Mouse (Mus musculus) hindbrain, embryonic 13.5 days (tissue): ENCODE measurements around the gene Dmp1. TPM values are rescaled to one million over a fixed set of nuclear protein-coding genes. Genes with fewer than 3 reads are reported as not detected.

Experiments
- ATAC-seq: fragments of 200-750 bp; cut with Nextera tagmentation; 2 replicates; pipeline ENCODE4 v1.8.0; 2017; ENCODE audit warnings: moderate TSS enrichment; ENCODE audit not compliant: low FRiP score
- H3K27ac ChIP-seq: fragments of 300-500 bp; sonication (generic); 2 replicates; pipeline ENCODE4 v1.5.1; 2015; ENCODE audit warnings: inconsistent platforms, mild to moderate bottlenecking, moderate library complexity
- H3K27me3 ChIP-seq: fragments of 300-500 bp; sonication (generic); 2 replicates; pipeline ENCODE4 v1.6.1; 2015; ENCODE audit warnings: mild to moderate bottlenecking, inconsistent platforms
- H3K36me3 ChIP-seq: fragments of 300-500 bp; sonication (generic); 2 replicates; pipeline ENCODE4 v1.6.1; 2015; ENCODE audit warnings: mild to moderate bottlenecking, inconsistent platforms
- H3K4me1 ChIP-seq: fragments of 300-500 bp; sonication (generic); replicated peaks from 2 replicates; pipeline ENCODE4 v1.6.1; 2015; ENCODE audit warnings: inconsistent platforms
- H3K4me2 ChIP-seq: fragments of 300-500 bp; sonication (generic); 2 replicates; pipeline ENCODE4 v1.6.1; 2015; ENCODE audit warnings: inconsistent platforms, mild to moderate bottlenecking, moderate library complexity
- H3K4me3 ChIP-seq: fragments of 300-500 bp; sonication (generic); 2 replicates; pipeline ENCODE4 v1.5.1; 2015; ENCODE audit warnings: mild to moderate bottlenecking, inconsistent platforms
- H3K9ac ChIP-seq: fragments of 300-500 bp; sonication (generic); 2 replicates; pipeline ENCODE4 v1.6.1; 2015; ENCODE audit warnings: mild to moderate bottlenecking, inconsistent platforms
- H3K9me3 ChIP-seq: fragments of 300-500 bp; sonication (generic); 2 replicates; pipeline ENCODE4 v1.6.1; 2016; ENCODE audit warnings: inconsistent platforms
- WGBS: fragments of 180-500 bp; shearing (Covaris S2); methylation state at CpG from one replicate; pipeline ENCODE4 v1.1.7; 2015; 5-methylcytosine and 5-hydroxymethylcytosine counted together
- polyA plus RNA-seq: library from polyadenylated mRNA; unstranded; fragments of >200 nt; fragmentation: Nextera tagmentation; extraction: Ambion mirVana; gene quantifications from 2 replicates; pipeline ENCODE4 v1.2.1, GENCODE M21; 2015

Gene Dmp1
- polyA plus RNA-seq, 1 experiment from 2014 or later = 0.47 TPM

DNA sequence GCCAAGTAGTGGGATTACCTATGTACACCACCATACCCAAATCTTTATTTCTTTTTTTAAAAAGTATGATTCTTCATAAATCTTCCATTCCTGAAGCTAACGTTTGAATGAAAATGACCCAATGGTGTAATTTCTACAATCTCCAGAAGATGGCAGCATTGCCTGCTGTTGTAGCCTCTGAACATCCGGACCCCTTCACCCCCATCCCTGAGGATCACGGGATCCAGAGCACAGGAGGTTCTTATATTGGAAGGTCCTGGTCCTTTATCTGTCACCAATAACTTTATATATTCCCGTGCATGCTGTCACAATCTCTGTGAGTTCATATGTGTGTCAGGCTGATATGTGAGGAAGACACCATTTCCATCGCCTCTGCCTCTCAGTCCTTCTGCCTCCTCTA is 16.5 kb downstream of the Dmp1 start:
- Histone ChIP-seq H3K27me3 (no peaks in the 10 kb centered on the region), H3K9ac (no peak overlapping the region), H3K27ac (no peak overlapping the region), H3K4me1 (no peaks in the 10 kb centered on the region), H3K4me3 (no peak overlapping the region), H3K36me3 (no peaks in the 10 kb centered on the region), H3K4me2 (no peak overlapping the region), H3K9me3 (no peaks in the 10 kb centered on the region)
- 33% methylated on average over 5 of the region's 5 CpGs for whole genome bisulfite sequencing
- 0 out of 2 replicates have a peak, but pooled peaks have one; percentile 54 for ATAC-seq

DNA sequence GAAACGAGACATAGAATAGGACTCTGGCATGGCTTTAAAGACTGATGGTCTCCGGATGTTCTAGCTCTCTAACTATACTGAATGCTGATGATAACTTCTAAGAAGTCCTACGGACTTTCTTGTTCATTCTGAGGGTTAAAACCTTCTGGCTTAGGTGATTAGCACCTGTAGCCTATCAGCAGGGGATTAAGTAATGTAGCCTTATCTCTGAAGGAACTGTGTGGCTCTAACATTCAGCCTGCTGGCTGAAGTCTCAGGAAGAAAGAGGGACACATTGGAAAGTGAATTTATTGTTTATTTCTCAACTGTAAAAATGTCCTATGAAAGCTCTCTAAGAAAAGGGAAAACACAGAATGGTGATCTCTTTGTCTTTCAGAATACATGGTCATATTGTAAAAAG is 21.9 kb downstream of the Dmp1 start:
- Histone ChIP-seq H3K4me1 (no peaks in the 10 kb centered on the region), H3K27ac (no peak overlapping the region), H3K9me3 (no peaks in the 10 kb centered on the region), H3K36me3 (no peaks in the 10 kb centered on the region), H3K27me3 (no peaks in the 10 kb centered on the region), H3K9ac (no peak overlapping the region), H3K4me3 (no peak overlapping the region), H3K4me2 (no peak overlapping the region)
- 84% methylated on average over 3 of the region's 3 CpGs for WGBS
- ATAC-seq = no peak

DNA sequence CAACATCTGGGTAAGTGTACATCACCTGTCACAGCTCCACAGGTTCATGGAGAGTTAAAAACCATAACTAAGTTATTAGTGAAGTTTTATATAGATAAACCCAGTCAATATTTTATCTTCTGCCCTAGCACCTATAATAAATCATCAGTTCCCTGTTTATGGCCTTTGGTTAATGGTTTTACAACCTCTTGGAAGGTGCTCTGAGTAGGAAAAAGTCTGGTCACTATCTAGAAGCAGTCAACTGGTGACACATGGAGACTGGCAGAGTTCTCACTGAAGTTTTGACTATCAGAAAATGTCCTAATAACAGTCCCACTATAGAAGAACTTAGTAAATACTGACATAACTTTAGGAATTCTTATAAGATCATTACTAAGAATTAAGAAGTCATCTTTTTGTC is 22.3 kb downstream of the Dmp1 start:
- H3K4me2 ChIP-seq = no peak overlapping the region
- H3K36me3 ChIP-seq = no peaks in the 10 kb centered on the region
- H3K9ac ChIP-seq = no peak overlapping the region
- no peak overlapping the region for H3K4me3 ChIP-seq
- no peaks in the 10 kb centered on the region for H3K27me3 ChIP-seq
- H3K4me1 ChIP-seq = no peaks in the 10 kb centered on the region
- no peak overlapping the region for H3K27ac ChIP-seq
- no peaks in the 10 kb centered on the region for H3K9me3 ChIP-seq
- no peak for ATAC-seq

DNA sequence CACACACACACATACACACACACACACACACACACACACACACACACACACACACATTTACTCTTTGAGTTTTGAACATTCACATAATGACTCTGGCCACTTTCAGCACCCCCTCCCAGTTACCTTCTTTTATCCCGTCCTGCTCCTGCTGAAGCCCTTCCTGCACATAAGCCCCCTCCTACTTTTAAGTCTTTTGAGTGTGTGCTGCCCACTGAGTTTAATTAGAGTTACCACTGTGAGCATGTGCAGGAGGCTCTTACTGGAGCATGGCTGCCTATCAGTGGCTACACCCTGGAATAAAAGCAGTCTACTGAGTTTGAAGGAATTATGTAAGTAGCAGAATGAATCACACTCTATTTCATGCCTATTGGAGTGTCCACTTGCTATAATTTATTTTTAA is 26.1 kb downstream of the Dmp1 start:
- no peaks in the 10 kb centered on the region for H3K4me1 ChIP-seq
- no peak overlapping the region for H3K27ac ChIP-seq
- no peak for ATAC-seq
- H3K4me3 ChIP-seq = no peak overlapping the region
- WGBS = 15% methylated on average over 1 of the region's 1 CpGs
- H3K4me2 ChIP-seq = no peak overlapping the region
- H3K27me3 ChIP-seq = no peaks in the 10 kb centered on the region
- H3K9ac ChIP-seq = no peak overlapping the region
- H3K9me3 ChIP-seq = no peaks in the 10 kb centered on the region
- no peaks in the 10 kb centered on the region for H3K36me3 ChIP-seq

DNA sequence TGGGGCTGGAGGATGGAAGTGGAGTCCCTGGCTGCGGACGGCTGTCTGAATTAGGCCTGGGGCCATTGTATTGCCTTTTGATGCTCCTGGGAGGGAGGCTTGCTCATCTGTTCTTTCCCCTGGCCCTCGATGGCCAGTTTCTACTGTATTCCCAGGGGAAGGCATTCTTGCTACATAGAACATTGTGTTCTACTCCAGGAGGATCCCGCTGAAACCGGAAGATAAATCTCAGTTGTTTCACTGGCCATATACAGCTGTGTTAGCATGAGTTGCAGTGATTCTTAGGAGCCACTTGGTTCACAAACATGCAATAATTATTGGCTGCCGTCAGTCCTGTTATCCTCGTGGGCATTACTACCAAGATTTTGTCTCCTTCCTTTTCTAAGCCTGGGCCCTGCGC is 34.3 kb downstream of the Dmp1 start:
- no peak overlapping the region for H3K9ac ChIP-seq
- H3K9me3 ChIP-seq = no peaks in the 10 kb centered on the region
- no peaks in the 10 kb centered on the region for H3K27me3 ChIP-seq
- no peak overlapping the region for H3K4me2 ChIP-seq
- 81% methylated on average over 8 of the region's 8 CpGs for WGBS
- H3K4me1 ChIP-seq = no peaks in the 10 kb centered on the region
- H3K27ac ChIP-seq = no peak overlapping the region
- H3K36me3 ChIP-seq = no peaks in the 10 kb centered on the region
- ATAC-seq = no peak
- H3K4me3 ChIP-seq = no peak overlapping the region

DNA sequence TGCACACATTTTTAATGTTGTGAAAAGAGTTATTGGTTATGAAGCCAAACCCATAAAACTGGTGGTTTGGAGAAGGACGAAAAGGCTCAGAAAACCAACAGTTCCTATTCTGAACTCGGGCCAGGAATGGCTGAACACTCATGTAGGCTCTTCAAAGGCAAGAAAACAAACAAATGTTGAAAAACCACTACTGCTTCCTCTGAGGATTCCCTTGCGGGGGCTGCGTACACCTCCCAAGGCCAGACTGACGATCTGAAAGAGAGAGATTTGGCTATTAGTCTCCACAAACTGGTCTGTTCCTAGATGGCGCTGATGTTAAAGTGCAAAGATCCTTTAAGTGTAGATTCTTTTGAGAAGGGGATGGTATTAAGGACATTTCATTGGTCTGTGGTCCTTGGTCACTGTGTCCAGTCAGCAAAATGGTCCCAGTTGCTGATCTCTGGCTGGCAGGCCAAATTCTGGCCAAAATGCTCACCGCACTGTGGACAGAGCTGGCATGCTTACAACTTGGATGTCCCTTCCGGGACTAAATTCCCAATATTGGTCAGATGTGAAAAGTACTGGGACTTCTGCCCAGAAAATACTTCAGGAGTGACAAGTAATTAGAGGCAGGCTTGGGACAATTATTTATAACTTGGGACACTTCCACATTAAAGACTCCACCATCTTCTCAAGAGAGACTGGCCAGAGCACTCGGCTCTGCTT is 37.4 kb downstream of the Dmp1 start:
- Histone ChIP-seq H3K36me3 (no peaks in the 10 kb centered on the region), H3K4me1 (no peaks in the 10 kb centered on the region), H3K27me3 (no peaks in the 10 kb centered on the region), H3K4me3 (no peak overlapping the region), H3K9ac (no peak overlapping the region), H3K4me2 (no peak overlapping the region), H3K9me3 (no peaks in the 10 kb centered on the region), H3K27ac (no peak overlapping the region)
- 84% methylated on average over 9 of the region's 9 CpGs for WGBS
- no peak for ATAC-seq

DNA sequence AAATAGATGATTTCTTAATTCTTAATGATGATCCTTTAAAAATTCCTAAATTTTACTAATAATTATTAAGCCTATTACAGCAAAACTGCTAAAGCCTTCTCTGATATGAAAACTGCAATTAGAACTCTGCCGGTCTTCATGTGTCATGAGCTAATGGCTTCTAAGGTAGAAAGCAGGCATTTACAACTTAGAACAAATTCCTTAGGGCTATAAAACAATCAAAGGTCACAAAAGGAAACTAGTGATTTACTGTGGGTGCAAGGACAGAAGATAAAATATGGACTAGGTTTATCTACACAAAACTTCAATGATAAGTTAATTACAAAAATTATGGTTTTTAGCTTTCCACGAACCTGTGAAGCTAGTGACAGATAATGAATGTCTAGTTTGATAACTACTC is 41.8 kb downstream of the Dmp1 start:
- Histone ChIP-seq H3K27ac (no peak overlapping the region), H3K9ac (no peak overlapping the region), H3K36me3 (no peaks in the 10 kb centered on the region), H3K27me3 (no peaks in the 10 kb centered on the region), H3K4me1 (no peaks in the 10 kb centered on the region), H3K4me3 (no peak overlapping the region), H3K4me2 (no peak overlapping the region), H3K9me3 (no peaks in the 10 kb centered on the region)
- ATAC-seq = no peak
- WGBS = 86% methylated on average over 2 of the region's 2 CpGs

DNA sequence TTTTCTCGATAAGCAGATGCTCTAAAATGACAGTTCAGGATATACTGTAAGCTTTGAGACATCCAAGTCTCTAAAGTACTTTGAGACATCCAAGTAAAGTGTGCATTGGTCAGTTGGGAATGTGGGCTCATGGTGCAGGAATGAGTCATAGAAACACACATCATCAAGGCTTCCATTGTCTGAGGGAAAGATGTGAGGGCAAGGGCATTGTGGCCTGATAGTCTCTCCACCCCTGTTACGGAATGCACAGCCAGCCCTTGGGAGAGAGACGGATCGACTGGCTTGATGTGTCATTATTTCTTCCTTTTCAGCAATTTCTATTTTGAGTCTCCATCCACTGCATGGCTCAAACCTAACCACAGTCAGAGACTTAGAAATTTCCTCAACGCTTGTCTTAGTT is 49.4 kb downstream of the Dmp1 start:
- H3K27me3 ChIP-seq = no peaks in the 10 kb centered on the region
- no peak overlapping the region for H3K4me3 ChIP-seq
- WGBS = 90% methylated on average over 5 of the region's 5 CpGs
- H3K27ac ChIP-seq = no peak overlapping the region
- H3K4me2 ChIP-seq = no peak overlapping the region
- no peaks in the 10 kb centered on the region for H3K4me1 ChIP-seq
- H3K36me3 ChIP-seq = no peaks in the 10 kb centered on the region
- H3K9me3 ChIP-seq = no peaks in the 10 kb centered on the region
- H3K9ac ChIP-seq = no peak overlapping the region
- ATAC-seq = no peak

DNA sequence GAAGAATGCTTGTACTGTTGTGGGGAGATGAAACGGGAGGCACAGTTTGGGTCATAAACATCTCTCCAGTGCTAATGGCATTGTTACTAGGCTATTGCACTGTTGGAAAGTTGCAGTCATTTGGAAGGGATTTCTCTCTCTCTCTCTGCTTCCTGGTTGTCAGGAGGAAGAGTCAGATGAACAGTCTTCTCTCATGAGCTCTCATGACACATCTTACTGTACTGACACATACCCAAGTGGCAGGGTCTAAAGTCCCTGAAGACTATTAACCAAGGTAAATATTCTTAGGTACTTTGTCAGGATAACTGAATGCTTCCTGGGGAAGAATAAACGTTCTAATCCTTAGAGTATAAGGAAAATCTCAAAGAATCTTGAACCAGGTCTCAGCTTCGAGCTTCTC is 54.2 kb downstream of the Dmp1 start:
- WGBS = 76% methylated on average over 3 of the region's 3 CpGs
- H3K4me1 ChIP-seq = no peaks in the 10 kb centered on the region

DNA sequence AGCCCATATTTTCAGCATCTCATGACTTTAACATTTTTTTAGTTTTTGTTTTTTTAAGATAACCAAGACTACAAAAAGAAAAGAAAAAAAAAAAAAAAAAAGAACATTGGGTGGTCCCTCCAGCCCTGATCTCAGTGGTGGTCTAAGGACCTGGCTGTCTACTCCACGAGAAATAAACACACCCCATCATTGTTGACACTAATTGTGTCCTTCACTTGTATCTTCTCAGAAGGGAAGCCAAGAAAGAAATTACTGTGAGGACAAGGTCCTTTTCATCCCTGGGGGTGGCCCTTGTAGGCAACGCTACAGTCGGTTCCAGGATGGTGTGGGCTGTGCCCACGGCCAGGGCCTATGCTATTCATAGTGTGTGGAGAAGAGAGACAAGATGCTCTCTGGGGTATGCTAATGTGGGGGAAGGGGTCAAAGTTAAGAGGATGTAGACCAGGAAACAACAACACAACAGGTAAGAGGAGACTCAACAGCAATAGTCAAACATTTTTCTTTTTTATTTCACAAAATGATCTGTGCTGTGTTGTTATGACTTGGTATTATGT is 59.6 kb downstream of the Dmp1 start:
- no peak for ATAC-seq
- WGBS = 80% methylated on average over 4 of the region's 4 CpGs

More for the DNA sequence above, 54.2 kb downstream of the Dmp1 start:
- no peak overlapping the region for H3K4me2 ChIP-seq
- H3K36me3 ChIP-seq = no peaks in the 10 kb centered on the region
- no peaks in the 10 kb centered on the region for H3K27me3 ChIP-seq
- no peak for ATAC-seq
- no peak overlapping the region for H3K27ac ChIP-seq
- no peak overlapping the region for H3K9ac ChIP-seq
- H3K4me3 ChIP-seq = no peak overlapping the region
- H3K9me3 ChIP-seq = no peaks in the 10 kb centered on the region

DNA sequence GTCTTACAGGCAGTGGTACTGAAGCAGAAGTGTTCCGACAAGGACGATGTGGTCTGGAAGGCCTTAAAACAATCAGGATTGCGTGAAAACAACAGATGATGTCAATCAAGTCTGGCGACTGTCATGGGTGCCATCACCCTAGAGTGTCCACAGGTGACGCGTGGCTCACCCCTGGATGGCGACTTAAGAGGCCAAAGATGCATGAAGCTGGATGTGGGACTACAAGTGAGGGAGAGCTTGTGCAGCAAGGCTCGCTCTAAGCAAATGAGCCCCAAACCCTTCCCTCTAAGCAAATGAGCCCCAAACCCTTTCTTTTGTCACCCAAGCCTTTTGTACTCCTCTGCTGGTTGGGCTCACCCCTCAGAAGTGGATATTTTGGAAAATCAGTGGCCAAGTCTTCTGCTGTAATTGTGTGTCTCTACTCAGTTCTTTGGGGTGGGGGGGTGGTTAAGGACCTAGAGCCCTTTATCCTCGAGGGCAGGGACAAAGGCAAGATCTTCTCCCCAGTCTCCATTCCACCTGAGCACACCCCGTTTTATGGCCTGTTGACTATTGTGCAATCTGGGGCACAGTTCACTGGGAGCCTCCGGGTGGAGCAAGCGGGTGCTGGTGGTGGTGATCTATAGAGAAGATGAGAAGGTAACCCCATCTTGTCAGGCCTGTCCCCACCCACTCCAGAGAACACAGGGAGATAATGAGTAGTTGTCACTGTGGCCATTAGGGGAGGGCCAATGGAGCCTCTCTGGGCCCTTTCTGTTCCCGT is 60.8 kb downstream of the Dmp1 start:
- Histone ChIP-seq H3K9me3 (no peaks in the 10 kb centered on the region), H3K36me3 (no peaks in the 10 kb centered on the region), H3K4me2 (no peak overlapping the region), H3K27me3 (no peaks in the 10 kb centered on the region), H3K9ac (no peak overlapping the region), H3K4me1 (no peaks in the 10 kb centered on the region), H3K4me3 (no peak overlapping the region), H3K27ac (no peak overlapping the region)
- WGBS = 83% methylated on average over 13 of the region's 13 CpGs
- no peak for ATAC-seq

More for the DNA sequence above, 59.6 kb downstream of the Dmp1 start:
- H3K4me3 ChIP-seq = no peak overlapping the region
- no peak overlapping the region for H3K27ac ChIP-seq
- H3K27me3 ChIP-seq = no peaks in the 10 kb centered on the region
- H3K36me3 ChIP-seq = no peaks in the 10 kb centered on the region
- no peak overlapping the region for H3K4me2 ChIP-seq
- H3K9ac ChIP-seq = no peak overlapping the region
- no peaks in the 10 kb centered on the region for H3K4me1 ChIP-seq
- H3K9me3 ChIP-seq = no peaks in the 10 kb centered on the region
